Mouse (Mus musculus): ENCODE results near the gene Sema3a. TPM values are rescaled to one million over a fixed set of nuclear protein-coding genes. Genes with fewer than 3 reads are reported as not detected.
A peak's percentile ranks its signal among the peaks of the same experiment; 100 is the strongest.
"Not testable (repeated sequence)": the region's sequence is repeated elsewhere in the genome, so short reads cannot be mapped to it uniquely, and the experiment has no call there.

Sema3a gene
- polyA plus RNA-seq, 1 experiment from 2014 or later = 19.1 TPM

DNA sequence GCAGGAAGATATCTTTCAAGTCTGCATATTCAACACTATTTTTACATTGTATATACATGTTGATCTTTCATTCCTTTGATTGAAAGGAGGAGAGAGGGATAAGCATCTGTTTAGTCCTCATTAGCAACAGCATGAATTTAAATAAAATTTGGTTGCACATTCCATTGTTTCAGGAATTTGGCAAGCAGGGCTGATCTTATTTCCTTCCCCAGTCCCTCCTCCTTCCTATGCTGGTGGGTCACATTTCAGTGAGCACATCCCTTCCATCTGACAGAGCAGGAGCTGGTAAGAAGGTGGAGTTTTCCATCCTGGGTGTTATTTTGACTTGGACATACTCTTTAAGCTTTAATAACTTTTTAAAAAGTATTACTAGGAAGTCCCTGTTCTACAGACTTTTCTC lies 315.9 kb downstream of the Sema3a start:
- no peaks in the 10 kb centered on the region for H3K4me1 ChIP-seq
- H3K9me3 ChIP-seq = no peaks in the 10 kb centered on the region
- peak; percentile 51; the same call in 1 of the 2 replicates for ATAC-seq (replicated peaks)
- H3K36me3 ChIP-seq = no peaks in the 10 kb centered on the region
- H3K27me3 ChIP-seq = no peaks in the 10 kb centered on the region
- no peak overlapping the region for H3K27ac ChIP-seq (replicated peaks)
- H3K4me3 ChIP-seq = no peak overlapping the region
- H3K4me2 ChIP-seq (replicated peaks) = no peak overlapping the region
- H3K9ac ChIP-seq (replicated peaks) = no peak overlapping the region

DNA sequence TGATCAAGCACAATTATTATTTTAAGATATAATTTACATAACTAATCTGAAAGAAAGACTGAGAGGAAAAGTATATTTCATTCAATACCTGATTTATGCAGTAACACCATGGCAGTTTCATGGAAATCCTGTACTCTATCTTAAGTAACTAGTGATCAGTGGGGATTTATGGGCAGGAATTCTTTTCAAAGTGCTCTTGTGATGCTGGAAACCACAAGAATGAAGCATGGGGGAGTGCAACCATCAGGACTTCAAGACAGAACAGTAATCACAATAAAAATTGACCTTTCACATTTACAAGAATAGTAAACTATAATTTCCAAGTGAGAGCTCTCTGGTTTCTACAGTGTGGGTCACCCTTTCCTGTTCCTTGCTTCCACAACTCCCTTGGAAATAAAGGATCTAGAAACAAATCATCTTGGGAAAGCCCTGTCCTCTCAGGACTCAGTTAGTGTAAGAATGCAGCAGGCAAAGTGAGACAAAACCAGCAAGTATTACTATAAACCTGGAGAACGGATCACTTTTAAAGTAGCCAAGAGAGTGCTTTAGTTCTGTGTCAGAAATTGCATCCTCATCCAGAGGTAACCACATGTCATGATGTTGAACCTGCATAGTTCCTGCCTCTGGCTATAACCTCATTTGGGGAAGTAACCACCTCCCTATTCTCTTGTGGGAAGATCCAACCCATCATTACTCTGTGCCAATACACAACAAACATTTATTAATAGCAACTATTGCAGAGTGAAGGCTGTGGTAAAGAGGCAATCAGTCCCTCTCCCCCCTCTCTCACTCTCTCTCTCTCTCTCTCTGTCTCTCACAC lies 335.2 kb downstream of the Sema3a start:
- WGBS = 83% methylated on average over 1 of the region's 1 CpGs
- Histone ChIP-seq H3K4me2 (replicated peaks) (no peak overlapping the region), H3K9me3 (no peaks in the 10 kb centered on the region), H3K4me1 (no peaks in the 10 kb centered on the region), H3K27me3 (no peaks in the 10 kb centered on the region), H3K36me3 (no peaks in the 10 kb centered on the region), H3K9ac (replicated peaks) (no peak overlapping the region), H3K4me3 (no peak overlapping the region), H3K27ac (replicated peaks) (no peak overlapping the region)
- no peak for ATAC-seq (replicated peaks)

DNA sequence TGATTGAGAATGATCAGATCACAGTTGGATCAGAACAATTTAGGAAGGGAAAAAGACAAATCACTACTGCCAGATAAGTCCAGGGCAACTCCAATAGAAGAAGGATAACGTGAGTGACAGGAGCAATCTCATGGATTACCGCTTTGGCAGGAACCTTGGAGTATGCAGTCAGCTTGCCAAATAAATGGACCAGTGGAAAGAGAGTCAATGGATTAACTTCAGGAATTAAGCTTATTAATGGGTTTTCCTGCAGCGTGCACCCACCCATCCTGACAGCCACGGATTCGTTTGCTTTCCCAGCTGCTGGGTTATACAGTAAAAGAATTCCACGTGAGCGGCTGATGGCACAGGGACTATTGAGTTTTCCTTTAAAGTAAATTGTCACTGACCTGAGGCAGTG lies 343.6 kb downstream of the Sema3a start:
- Histone ChIP-seq H3K4me3 (no peak overlapping the region), H3K4me2 (replicated peaks) (peak overlapping the region; percentile 13; the same call in 1 of the 2 replicates), H3K27ac (replicated peaks) (peak overlapping the region; percentile 44; the same call in 1 of the 2 replicates), H3K27me3 (no peaks in the 10 kb centered on the region), H3K9me3 (no peaks in the 10 kb centered on the region), H3K36me3 (no peaks in the 10 kb centered on the region), H3K4me1 (peaks cover 21% of the 10 kb centered on the region), H3K9ac (replicated peaks) (no peak overlapping the region)
- ATAC-seq (replicated peaks) = 0 out of 2 replicates have a peak, but pooled peaks have one; percentile 5
- WGBS = 24% methylated on average over 7 of the region's 7 CpGs

DNA sequence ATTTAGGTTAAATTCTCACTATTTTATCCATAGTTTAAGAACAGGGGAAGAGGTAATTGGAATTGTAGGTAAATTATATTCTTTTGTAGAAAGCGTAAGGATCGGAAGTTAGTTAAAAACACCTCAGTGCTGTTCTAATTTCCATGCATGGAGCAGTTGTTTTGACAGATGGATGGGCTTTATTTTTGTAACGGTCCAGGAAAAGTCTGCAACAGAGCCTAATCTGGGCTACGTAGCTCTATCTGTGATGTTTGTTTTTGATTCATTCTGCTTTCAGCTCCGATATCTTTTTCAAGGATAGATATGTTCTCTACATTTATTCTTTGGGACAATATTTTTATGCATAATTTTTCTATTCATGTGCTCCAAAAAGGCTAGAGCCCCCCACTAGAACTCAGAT lies 344.2 kb downstream of the Sema3a start:
- peak overlapping the region; percentile 13; the same call in 1 of the 2 replicates for H3K4me2 ChIP-seq (replicated peaks)
- no peak for ATAC-seq (replicated peaks)

DNA sequence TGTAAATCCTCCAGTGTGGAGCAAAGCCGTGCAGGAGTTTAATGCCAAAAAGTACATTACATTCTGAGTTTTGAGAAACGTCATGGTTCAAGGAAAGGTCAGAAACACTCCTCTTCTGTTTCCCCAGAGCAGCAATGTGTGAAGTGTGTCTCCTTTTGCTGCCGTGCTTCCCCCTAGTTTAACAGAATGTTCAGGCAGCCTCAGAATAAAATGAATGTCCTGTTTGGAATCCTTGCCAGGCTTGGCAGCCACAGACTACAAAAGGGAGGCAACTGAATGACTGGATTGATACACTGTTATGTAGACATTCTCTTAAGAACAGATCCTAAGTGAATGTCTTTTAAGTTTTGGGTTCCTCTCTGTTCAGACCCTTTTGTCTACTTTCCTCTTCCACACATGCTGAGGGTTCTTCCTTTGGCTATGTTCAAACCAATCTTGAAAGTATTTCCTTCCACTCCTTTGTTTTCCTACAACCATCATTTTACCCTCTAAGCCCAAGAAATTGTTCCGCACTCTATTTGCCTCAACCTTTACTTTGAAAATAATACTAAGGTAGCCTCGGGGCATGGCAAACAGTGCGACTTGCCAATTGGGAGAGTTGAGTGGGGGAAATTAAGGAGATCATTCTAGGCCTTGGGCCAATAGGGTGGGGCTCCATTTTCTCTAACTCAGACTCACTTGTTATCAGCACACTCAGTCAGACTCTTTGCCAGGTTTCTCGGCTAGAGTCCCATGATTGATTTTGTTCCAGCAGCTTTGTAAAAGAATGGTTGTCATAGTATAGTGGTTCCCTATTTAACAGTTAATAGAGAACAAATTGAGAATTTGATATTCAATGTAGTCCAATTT lies 345.1 kb downstream of the Sema3a start:
- no peak overlapping the region for H3K4me3 ChIP-seq
- no peaks in the 10 kb centered on the region for H3K36me3 ChIP-seq
- peak; percentile 82 for ATAC-seq (replicated peaks)
- H3K9me3 ChIP-seq = no peaks in the 10 kb centered on the region
- no peaks in the 10 kb centered on the region for H3K27me3 ChIP-seq
- H3K4me1 ChIP-seq = peaks cover 21% of the 10 kb centered on the region
- 29% methylated on average over 7 of the region's 7 CpGs for WGBS
- H3K27ac ChIP-seq (replicated peaks) = peak overlapping the region; percentile 48
- no peak overlapping the region for H3K9ac ChIP-seq (replicated peaks)
- H3K4me2 ChIP-seq (replicated peaks) = peak overlapping the region; percentile 5

More for the DNA sequence above, 344.2 kb downstream of the Sema3a start:
- 50% methylated on average over 5 of the region's 5 CpGs for WGBS
- no peak overlapping the region for H3K9ac ChIP-seq (replicated peaks)
- H3K27me3 ChIP-seq = no peaks in the 10 kb centered on the region
- no peak overlapping the region for H3K4me3 ChIP-seq
- H3K4me1 ChIP-seq = peaks cover 21% of the 10 kb centered on the region
- H3K36me3 ChIP-seq = no peaks in the 10 kb centered on the region
- peak overlapping the region; percentile 48 for H3K27ac ChIP-seq (replicated peaks)
- H3K9me3 ChIP-seq = no peaks in the 10 kb centered on the region

DNA sequence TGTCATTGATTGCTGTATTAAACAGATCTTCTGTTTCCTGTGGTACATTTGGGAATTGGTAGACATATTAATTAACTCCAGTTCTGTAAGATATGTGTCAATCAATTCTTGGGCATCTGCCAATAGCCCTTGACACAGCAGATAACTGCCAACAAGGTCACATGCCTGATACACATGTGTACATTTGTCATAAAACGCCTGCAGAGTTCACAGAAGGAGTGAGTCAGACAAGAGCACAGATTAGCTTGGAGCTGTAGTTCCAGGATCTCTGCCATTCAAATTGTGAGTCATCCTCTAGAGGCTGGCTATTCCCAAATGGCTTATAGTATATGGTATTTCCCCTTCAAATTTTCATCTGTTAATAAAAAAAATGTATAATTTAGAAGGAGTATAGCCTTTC lies 352.4 kb downstream of the Sema3a start:
- H3K4me3 ChIP-seq = no peak overlapping the region
- no peaks in the 10 kb centered on the region for H3K36me3 ChIP-seq
- WGBS = 60% methylated on average over 1 of the region's 1 CpGs
- ATAC-seq (replicated peaks) = no peak; the same call in 1 of the 2 replicates
- no peak overlapping the region for H3K27ac ChIP-seq (replicated peaks)
- H3K9me3 ChIP-seq = no peaks in the 10 kb centered on the region
- H3K4me1 ChIP-seq = 0 out of 2 replicates have a peak, but pooled peaks cover 3% of the 10 kb centered on the region
- no peak overlapping the region for H3K9ac ChIP-seq (replicated peaks)
- no peaks in the 10 kb centered on the region for H3K27me3 ChIP-seq
- no peak overlapping the region for H3K4me2 ChIP-seq (replicated peaks)

DNA sequence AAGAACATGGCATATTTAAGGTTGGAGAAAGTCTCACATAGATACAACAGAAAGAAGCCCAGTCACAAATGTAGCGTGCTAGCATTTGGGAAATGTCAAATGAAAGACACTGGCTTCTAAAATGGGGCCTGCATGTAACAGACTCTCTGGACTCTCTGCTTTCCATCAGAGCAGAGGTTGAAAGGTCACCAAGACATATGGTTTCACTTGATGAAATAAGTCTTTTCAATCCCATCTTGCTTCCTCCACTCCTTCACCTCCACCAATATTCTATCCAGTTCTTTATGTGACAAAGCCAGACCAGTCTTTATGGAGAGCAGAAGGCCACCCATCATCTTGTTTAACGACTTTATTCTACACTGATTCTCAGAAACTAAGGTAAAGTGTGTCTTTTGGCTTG lies 363.5 kb downstream of the Sema3a start:
- Histone ChIP-seq H3K9ac (replicated peaks) (no peak overlapping the region), H3K4me2 (replicated peaks) (no peak overlapping the region), H3K4me3 (no peak overlapping the region), H3K27ac (replicated peaks) (no peak overlapping the region), H3K27me3 (no peaks in the 10 kb centered on the region), H3K36me3 (no peaks in the 10 kb centered on the region), H3K4me1 (no peaks in the 10 kb centered on the region), H3K9me3 (no peaks in the 10 kb centered on the region)
- ATAC-seq (replicated peaks) = no peak
- WGBS = 88% methylated on average over 2 of the region's 2 CpGs

DNA sequence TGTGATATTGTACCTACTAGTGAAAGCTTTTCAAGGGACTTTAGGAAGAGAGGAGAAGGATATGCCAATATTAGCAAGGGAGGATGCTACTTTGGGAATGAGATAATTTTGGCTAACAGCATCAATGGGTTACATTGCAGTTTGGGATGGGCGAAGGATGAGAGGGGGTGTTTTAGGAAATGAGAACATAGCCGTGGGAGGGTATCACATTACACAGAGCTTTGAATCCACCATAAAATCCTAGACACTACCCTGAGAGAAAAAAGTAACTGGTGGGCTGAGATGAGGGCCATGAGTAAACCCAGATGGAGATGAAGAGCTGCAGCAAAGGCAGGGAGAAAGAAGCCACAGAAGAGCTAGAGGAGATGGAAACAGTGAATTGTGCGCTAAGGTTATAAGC lies 370.8 kb downstream of the Sema3a start:
- not testable (repeated sequence) for H3K4me3 ChIP-seq; ATAC-seq (replicated peaks); H3K4me2 ChIP-seq (replicated peaks); H3K27me3 ChIP-seq; H3K27ac ChIP-seq (replicated peaks); H3K4me1 ChIP-seq; H3K36me3 ChIP-seq; H3K9me3 ChIP-seq; H3K9ac ChIP-seq (replicated peaks)
- 91% methylated on average over 3 of the region's 3 CpGs for WGBS

DNA sequence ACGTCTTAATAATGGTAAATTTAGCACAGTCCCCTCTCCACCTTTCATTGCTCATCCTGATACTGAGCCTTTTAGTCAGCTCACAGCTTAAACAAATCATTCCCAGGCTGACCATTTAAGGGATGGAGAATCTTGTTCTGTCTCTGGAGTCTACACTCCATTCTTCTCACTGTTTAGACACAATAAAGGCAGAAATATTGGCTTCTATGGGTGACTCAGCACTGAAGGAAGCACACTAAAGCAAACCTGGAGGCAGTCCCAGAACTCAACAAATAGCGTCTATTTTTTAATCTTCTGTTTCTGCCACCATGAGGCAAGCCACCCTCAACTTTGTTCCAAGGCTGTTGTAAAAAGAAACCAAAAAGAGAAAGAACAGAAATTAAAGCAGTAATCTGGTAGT lies 374.6 kb downstream of the Sema3a start:
- Histone ChIP-seq H3K4me1 (no peaks in the 10 kb centered on the region), H3K9ac (replicated peaks) (no peak overlapping the region), H3K27me3 (no peaks in the 10 kb centered on the region), H3K36me3 (no peaks in the 10 kb centered on the region), H3K4me2 (replicated peaks) (no peak overlapping the region), H3K4me3 (no peak overlapping the region), H3K27ac (replicated peaks) (no peak overlapping the region), H3K9me3 (no peaks in the 10 kb centered on the region)
- 64% methylated on average over 2 of the region's 2 CpGs for WGBS
- no peak for ATAC-seq (replicated peaks)

DNA sequence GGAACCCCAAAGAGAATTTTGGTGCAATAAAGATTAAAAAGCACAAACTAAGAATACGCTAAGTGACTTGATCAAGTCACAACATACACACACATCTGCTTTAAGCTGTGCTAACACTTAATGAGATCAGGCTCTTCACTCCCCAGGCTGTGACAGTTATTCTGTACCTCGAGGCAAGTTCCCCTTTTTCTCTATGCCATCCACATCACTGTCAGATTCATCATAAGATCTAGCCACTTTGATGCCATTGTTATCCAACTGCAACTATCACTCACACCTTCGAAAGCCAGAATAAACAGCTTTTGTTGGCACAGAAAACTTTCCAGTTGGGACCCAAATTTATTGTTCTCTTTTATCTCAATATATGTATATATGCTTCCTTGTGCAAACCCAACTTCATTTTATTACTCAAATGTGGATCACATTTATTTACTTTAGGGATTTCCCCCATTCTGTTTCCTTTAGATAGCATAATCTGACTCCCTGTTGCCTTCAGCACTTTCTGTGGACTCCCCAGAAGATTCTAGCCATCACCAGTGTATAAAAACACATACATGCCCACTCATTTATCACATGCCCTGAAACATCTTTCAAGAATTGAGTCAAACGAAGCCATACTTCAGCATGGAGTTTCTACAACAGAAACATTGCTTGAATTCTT lies 380.8 kb downstream of the Sema3a start:
- Histone ChIP-seq H3K27ac (replicated peaks) (no peak overlapping the region), H3K4me1 (no peaks in the 10 kb centered on the region), H3K9ac (replicated peaks) (no peak overlapping the region), H3K4me3 (no peak overlapping the region), H3K36me3 (no peaks in the 10 kb centered on the region), H3K4me2 (replicated peaks) (no peak overlapping the region), H3K27me3 (no peaks in the 10 kb centered on the region), H3K9me3 (no peaks in the 10 kb centered on the region)
- ATAC-seq (replicated peaks) = no peak
- 65% methylated on average over 4 of the region's 4 CpGs for WGBS

DNA sequence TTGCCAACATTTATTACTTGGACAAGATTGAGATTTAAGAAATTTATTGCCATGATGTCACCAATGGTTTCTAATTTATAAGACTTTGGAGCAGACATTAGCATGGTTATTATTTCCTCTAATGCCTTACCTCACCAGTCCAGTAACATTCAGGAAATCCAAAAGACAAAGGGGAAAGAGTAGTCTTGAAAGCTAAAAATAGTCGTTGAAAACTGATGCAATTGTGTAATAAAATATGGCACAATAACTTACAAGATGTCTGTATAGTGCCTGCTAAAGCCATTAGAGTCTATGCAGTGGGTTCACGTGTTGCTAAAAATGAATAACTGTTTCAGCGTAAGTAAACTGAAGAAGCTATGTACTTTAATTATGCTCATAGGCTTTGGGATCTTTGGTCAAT lies 383.9 kb downstream of the Sema3a start:
- H3K4me1 ChIP-seq = no peaks in the 10 kb centered on the region
- no peak overlapping the region for H3K4me3 ChIP-seq
- no peak overlapping the region for H3K4me2 ChIP-seq (replicated peaks)
- no peak overlapping the region for H3K9ac ChIP-seq (replicated peaks)
- H3K36me3 ChIP-seq = no peaks in the 10 kb centered on the region
- WGBS = 79% methylated on average over 3 of the region's 3 CpGs
- no peak for ATAC-seq (replicated peaks)
- no peaks in the 10 kb centered on the region for H3K27me3 ChIP-seq
- H3K27ac ChIP-seq (replicated peaks) = no peak overlapping the region
- no peaks in the 10 kb centered on the region for H3K9me3 ChIP-seq

DNA sequence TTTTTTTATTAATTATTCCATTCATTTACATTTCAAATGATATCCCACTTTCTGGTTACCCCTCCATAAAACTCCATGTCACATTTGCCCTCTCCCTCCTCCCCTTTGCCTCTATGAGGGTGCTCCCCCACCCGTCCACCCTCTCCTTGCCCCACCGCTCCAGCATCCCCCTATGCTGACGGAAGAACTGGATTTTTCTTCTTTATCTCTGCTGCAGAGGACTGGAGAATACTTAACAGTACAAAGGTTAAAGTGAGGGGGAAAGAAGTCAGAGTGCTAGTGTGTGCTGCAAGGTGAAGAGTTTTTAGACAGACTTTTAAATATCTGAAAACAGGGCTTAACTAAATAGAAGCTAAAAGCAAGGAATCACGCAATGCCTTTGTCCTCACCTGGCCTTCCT lies 391.8 kb downstream of the Sema3a start:
- Histone ChIP-seq H3K4me1 (no peaks in the 10 kb centered on the region), H3K4me3 (no peak overlapping the region), H3K27me3 (no peaks in the 10 kb centered on the region), H3K9me3 (no peaks in the 10 kb centered on the region), H3K36me3 (no peaks in the 10 kb centered on the region; the same call in 1 of the 2 replicates), H3K9ac (replicated peaks) (no peak overlapping the region), H3K27ac (replicated peaks) (no peak overlapping the region), H3K4me2 (replicated peaks) (no peak overlapping the region)
- ATAC-seq (replicated peaks) = no peak
- 93% methylated on average over 4 of the region's 4 CpGs for WGBS
